Mouse (Mus musculus) forebrain, embryonic 16.5 days (tissue): Measurements from ENCODE around the gene Nrg3. TPM values are rescaled to one million over a fixed set of nuclear protein-coding genes. Genes with fewer than 3 reads are reported as not detected.

ENCODE experiments used
- ATAC-seq: fragments of 200-750 bp; cut with Nextera tagmentation; 2 replicates; pipeline ENCODE4 v1.8.0; 2017; ENCODE audit warnings: mild to moderate bottlenecking, moderate library complexity
- H3K27ac ChIP-seq: fragments of 300-500 bp; sonication (generic); 2 replicates; pipeline ENCODE4 v1.5.1; 2014; ENCODE audit warnings: low read length, control low read depth
- H3K27me3 ChIP-seq: fragments of 300-500 bp; sonication (generic); replicated peaks from 2 replicates; pipeline ENCODE4 v1.6.1; 2014; ENCODE audit warnings: low read length; ENCODE audit not compliant: control insufficient read depth, insufficient read depth
- H3K36me3 ChIP-seq: fragments of 300-500 bp; sonication (generic); 2 replicates; pipeline ENCODE4 v1.6.1; 2014; ENCODE audit not compliant: control insufficient read depth, insufficient read depth
- H3K4me1 ChIP-seq: fragments of 300-500 bp; sonication (generic); replicated peaks from 2 replicates; pipeline ENCODE4 v1.6.1; 2014; ENCODE audit warnings: low read length; ENCODE audit not compliant: control insufficient read depth, insufficient read depth
- H3K4me2 ChIP-seq: fragments of 300-500 bp; sonication (generic); 2 replicates; pipeline ENCODE4 v1.6.1; 2014; ENCODE audit warnings: mild to moderate bottlenecking, low read length, control low read depth
- H3K4me3 ChIP-seq: fragments of 300-500 bp; sonication (generic); replicated peaks from 2 replicates; pipeline ENCODE4 v1.5.1; 2014; ENCODE audit warnings: mild to moderate bottlenecking, low read length, control low read depth
- H3K9ac ChIP-seq: fragments of 300-500 bp; sonication (generic); replicated peaks from 2 replicates; pipeline ENCODE4 v1.6.1; 2014; ENCODE audit warnings: low read depth, low read length, control low read depth
- H3K9me3 ChIP-seq: fragments of 300-500 bp; sonication (generic); 2 replicates; pipeline ENCODE4 v1.6.1; 2016; ENCODE audit warnings: low read length; ENCODE audit not compliant: control insufficient read depth
- WGBS: fragments of 180-500 bp; shearing (Covaris S2); extraction: QIAGEN DNeasy Blood & Tissue Kit; methylation state at CpG from one replicate; pipeline ENCODE4 v1.1.7; 2014; 5-methylcytosine and 5-hydroxymethylcytosine counted together
- polyA plus RNA-seq: library from polyadenylated mRNA; unstranded; fragments of >200 nt; fragmentation: Nextera tagmentation; extraction: Ambion mirVana; gene quantifications from 2 replicates; pipeline ENCODE4 v1.2.1, GENCODE M21; 2015

Gene Nrg3
- 10.1 and 13.4 TPM in 2 replicates for polyA plus RNA-seq

GRCm38 (mm10) chr14:39472790-39473761 is at the start of gene Nrg3:
Nrg3 (minus strand) TSS chr14:39473088.
- peak; percentile 76 for ATAC-seq
- Histone ChIP-seq H3K27me3 (peaks cover 4% of the 10 kb centered on the region; the same call in 1 of the 2 replicates), H3K4me1 (peaks cover 19% of the 10 kb centered on the region), H3K9ac (peak within 1 kb of the TSS; percentile 86), H3K27ac (peak within 1 kb of the TSS; percentile 89), H3K9me3 (no peaks in the 10 kb centered on the region), H3K36me3 (no peaks in the 10 kb centered on the region), H3K4me3 (peak within 1 kb of the TSS; percentile 71), H3K4me2 (peak within 1 kb of the TSS; percentile 58)
- under 1% methylated on average over 115 of the region's 121 CpGs for WGBS

GRCm38 (mm10) chr14:39508956-39509355 is 36.1 kb upstream of the Nrg3 start:
- ATAC-seq: no peak
- Histone ChIP-seq H3K4me2 (no peak overlapping the region), H3K4me3 (no peak overlapping the region), H3K9ac (no peak overlapping the region), H3K27ac (no peak overlapping the region), H3K27me3 (no peaks in the 10 kb centered on the region), H3K9me3 (no peaks in the 10 kb centered on the region), H3K36me3 (no peaks in the 10 kb centered on the region), H3K4me1 (no peaks in the 10 kb centered on the region)
- 81% methylated on average over 1 of the region's 1 CpGs for WGBS

GRCm38 (mm10) chr14:39473771-39474211 is 903 bp upstream of the Nrg3 start:
- Histone ChIP-seq H3K27me3 (peaks cover 4% of the 10 kb centered on the region; the same call in 1 of the 2 replicates), H3K27ac (peak overlapping the region; percentile 89), H3K4me1 (peaks cover 19% of the 10 kb centered on the region), H3K9ac (peak overlapping the region; percentile 86), H3K4me3 (peak overlapping the region; percentile 71), H3K4me2 (peak overlapping the region; percentile 58), H3K9me3 (no peaks in the 10 kb centered on the region), H3K36me3 (no peaks in the 10 kb centered on the region)
- under 1% methylated on average over 27 of the region's 27 CpGs for WGBS
- ATAC-seq: peak; percentile 17

- peak; percentile 45 for ATAC-seq
- H3K9me3 ChIP-seq: no peaks in the 10 kb centered on the region
- H3K4me2 ChIP-seq: peak overlapping the region; percentile 58
- H3K27me3 ChIP-seq: peaks cover 4% of the 10 kb centered on the region; the same call in 1 of the 2 replicates
- no peaks in the 10 kb centered on the region for H3K36me3 ChIP-seq
- 1% methylated on average over 56 of the region's 56 CpGs for WGBS
- H3K9ac ChIP-seq: peak overlapping the region; percentile 86
- H3K4me3 ChIP-seq: peak overlapping the region; percentile 71
- peak overlapping the region; percentile 89 for H3K27ac ChIP-seq
- H3K4me1 ChIP-seq: peaks cover 19% of the 10 kb centered on the region
Measured at GRCm38 (mm10) chr14:39472146-39472751, 639 bp downstream of the Nrg3 start.

GRCm38 (mm10) chr14:39471236-39471981 is 1.5 kb downstream of the Nrg3 start:
- Histone ChIP-seq H3K4me1 (peaks cover 19% of the 10 kb centered on the region), H3K27me3 (peaks cover 4% of the 10 kb centered on the region; the same call in 1 of the 2 replicates), H3K9me3 (no peaks in the 10 kb centered on the region), H3K36me3 (no peaks in the 10 kb centered on the region), H3K9ac (peak overlapping the region; percentile 86), H3K4me3 (peak overlapping the region; percentile 71), H3K27ac (peak overlapping the region; percentile 89), H3K4me2 (peak overlapping the region; percentile 58)
- 4% methylated on average over 12 of the region's 12 CpGs for WGBS
- ATAC-seq: peak; percentile 14; the same call in 1 of the 2 replicates

- Histone ChIP-seq H3K4me3 (no peak overlapping the region), H3K27me3 (no peaks in the 10 kb centered on the region), H3K36me3 (no peaks in the 10 kb centered on the region), H3K9ac (no peak overlapping the region), H3K9me3 (no peaks in the 10 kb centered on the region), H3K27ac (no peak overlapping the region), H3K4me1 (no peaks in the 10 kb centered on the region), H3K4me2 (no peak overlapping the region)
- no peak for ATAC-seq
- 93% methylated on average over 1 of the region's 1 CpGs for WGBS
Measured at GRCm38 (mm10) chr14:39445501-39445900, 27.4 kb downstream of the Nrg3 start.

- no peak for ATAC-seq
Measured at GRCm38 (mm10) chr14:39428503-39428902, 44.4 kb downstream of the Nrg3 start.

GRCm38 (mm10) chr14:39421874-39422273 is 51.0 kb downstream of the Nrg3 start:
- Histone ChIP-seq H3K9me3 (no peaks in the 10 kb centered on the region), H3K4me2 (no peak overlapping the region), H3K27me3 (no peaks in the 10 kb centered on the region), H3K27ac (no peak overlapping the region), H3K4me1 (0 out of 2 replicates have a peak, but pooled peaks cover 2% of the 10 kb centered on the region), H3K9ac (no peak overlapping the region), H3K36me3 (no peaks in the 10 kb centered on the region), H3K4me3 (no peak overlapping the region)
- no peak for ATAC-seq
- 8% methylated on average over 1 of the region's 1 CpGs for WGBS

More at GRCm38 (mm10) chr14:39428503-39428902, 44.4 kb downstream of the Nrg3 start:
- H3K9me3 ChIP-seq: no peaks in the 10 kb centered on the region
- no peak overlapping the region for H3K4me2 ChIP-seq
- no peak overlapping the region for H3K27ac ChIP-seq
- 95% methylated on average over 5 of the region's 5 CpGs for WGBS
- H3K36me3 ChIP-seq: no peaks in the 10 kb centered on the region
- H3K4me1 ChIP-seq: no peaks in the 10 kb centered on the region
- H3K4me3 ChIP-seq: no peak overlapping the region
- no peak overlapping the region for H3K9ac ChIP-seq
- no peaks in the 10 kb centered on the region for H3K27me3 ChIP-seq
